Mouse (Mus musculus): ENCODE measurements around the gene Hsd17b6. TPM values are rescaled to one million over a fixed set of nuclear protein-coding genes. Genes with fewer than 3 reads are reported as not detected.

Gene Hsd17b6
- polyA plus RNA-seq, 1 experiment from 2014 or later, result not detected

- Histone ChIP-seq H3K4me2 (no peak overlapping the region), H3K27me3 (replicated peaks; ENCODE audit: control insufficient read depth, insufficient read depth, low read length) (no peaks in the 10 kb centered on the region), H3K4me1 (replicated peaks; ENCODE audit: control insufficient read depth, insufficient read depth, low read length) (peaks cover 29% of the 10 kb centered on the region), H3K36me3 (ENCODE audit: control insufficient read depth, insufficient read depth, low read length) (peaks cover 58% of the 10 kb centered on the region), H3K9me3 (ENCODE audit: control insufficient read depth, low read length) (no peaks in the 10 kb centered on the region), H3K27ac (ENCODE audit: low read depth, low read length) (no peak overlapping the region), H3K9ac (ENCODE audit: low read depth, low read length) (no peak overlapping the region), H3K4me3 (ENCODE audit: low read depth, low read length) (no peak overlapping the region)
- WGBS, result 81% methylated on average over 4 of the region's 4 CpGs
- ATAC-seq (replicated peaks; ENCODE audit: low FRiP score), result no peak
- DNase-seq (ENCODE audit: low spot score), result no peak
These were observed 34.2 kb upstream of the Hsd17b6 start for GRCm38 (mm10) chr10:128041636-128042035.

DNA sequence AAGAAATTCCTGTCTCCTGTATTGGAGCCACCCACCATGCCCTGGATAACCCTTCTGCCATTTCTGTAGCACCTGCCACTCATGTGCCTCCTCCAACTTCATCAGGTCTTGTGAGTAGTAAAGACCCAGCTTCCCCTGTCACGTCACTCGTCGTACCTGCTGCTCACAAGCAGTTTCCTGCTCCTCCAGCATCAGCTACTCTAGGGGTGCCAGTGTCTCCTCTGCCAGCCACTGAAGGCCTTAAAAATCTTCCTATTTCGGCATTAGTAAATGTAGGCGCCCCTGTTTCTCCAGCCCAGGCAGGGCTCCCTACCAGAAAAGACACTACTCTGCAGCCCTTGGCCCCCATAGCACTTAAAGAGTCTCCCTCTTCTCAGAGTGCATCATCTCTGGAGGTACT, 32.9 kb upstream of the Hsd17b6 start:
- no peaks in the 10 kb centered on the region for H3K27me3 ChIP-seq (replicated peaks; ENCODE audit: control insufficient read depth, insufficient read depth, low read length)
- H3K4me3 ChIP-seq (ENCODE audit: low read depth, low read length), result no peak overlapping the region
- H3K4me2 ChIP-seq, result no peak overlapping the region; the same call in 1 of the 2 replicates
- ATAC-seq (replicated peaks; ENCODE audit: low FRiP score) (no peak), DNase-seq (ENCODE audit: low spot score) (no peak)
- no peak overlapping the region for H3K9ac ChIP-seq (ENCODE audit: low read depth, low read length)
- H3K36me3 ChIP-seq (ENCODE audit: control insufficient read depth, insufficient read depth, low read length), result peaks cover 49% of the 10 kb centered on the region
- no peaks in the 10 kb centered on the region for H3K9me3 ChIP-seq (ENCODE audit: control insufficient read depth, low read length)
- H3K4me1 ChIP-seq (replicated peaks; ENCODE audit: control insufficient read depth, insufficient read depth, low read length), result peaks cover 29% of the 10 kb centered on the region
- 84% methylated on average over 5 of the region's 5 CpGs for WGBS
- H3K27ac ChIP-seq (ENCODE audit: low read depth, low read length), result no peak overlapping the region

DNA sequence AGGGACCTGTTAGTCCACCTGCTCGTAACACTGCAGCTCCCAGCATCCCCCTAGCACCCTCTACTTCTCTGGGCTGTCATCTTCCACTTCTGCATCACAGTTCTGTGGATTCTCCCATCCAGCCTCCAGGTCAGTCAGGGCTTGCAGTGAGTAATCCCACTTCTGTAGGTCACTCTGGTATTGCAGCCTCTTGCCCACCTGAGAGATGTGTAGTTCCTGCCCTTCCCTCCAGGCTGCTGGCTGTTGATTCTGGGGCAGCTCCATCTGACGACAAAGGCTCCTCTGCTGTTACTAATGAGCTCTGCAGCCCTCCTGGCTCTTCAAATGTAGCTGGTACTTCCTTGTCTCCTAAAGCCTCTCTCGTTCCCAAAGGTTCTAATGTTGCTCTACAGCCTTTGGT, 32.4 kb upstream of the Hsd17b6 start:
- 74% methylated on average over 3 of the region's 3 CpGs for WGBS
- Histone ChIP-seq H3K4me1 (replicated peaks; ENCODE audit: control insufficient read depth, insufficient read depth, low read length) (peaks cover 29% of the 10 kb centered on the region), H3K27ac (ENCODE audit: low read depth, low read length) (no peak overlapping the region), H3K4me3 (ENCODE audit: low read depth, low read length) (no peak overlapping the region), H3K4me2 (peak overlapping the region; percentile 18; the same call in 1 of the 2 replicates), H3K9ac (ENCODE audit: low read depth, low read length) (no peak overlapping the region), H3K9me3 (ENCODE audit: control insufficient read depth, low read length) (no peaks in the 10 kb centered on the region), H3K27me3 (replicated peaks; ENCODE audit: control insufficient read depth, insufficient read depth, low read length) (no peaks in the 10 kb centered on the region), H3K36me3 (ENCODE audit: control insufficient read depth, insufficient read depth, low read length) (peaks cover 47% of the 10 kb centered on the region)
- ATAC-seq (replicated peaks; ENCODE audit: low FRiP score) (no peak), DNase-seq (ENCODE audit: low spot score) (no peak)

DNA sequence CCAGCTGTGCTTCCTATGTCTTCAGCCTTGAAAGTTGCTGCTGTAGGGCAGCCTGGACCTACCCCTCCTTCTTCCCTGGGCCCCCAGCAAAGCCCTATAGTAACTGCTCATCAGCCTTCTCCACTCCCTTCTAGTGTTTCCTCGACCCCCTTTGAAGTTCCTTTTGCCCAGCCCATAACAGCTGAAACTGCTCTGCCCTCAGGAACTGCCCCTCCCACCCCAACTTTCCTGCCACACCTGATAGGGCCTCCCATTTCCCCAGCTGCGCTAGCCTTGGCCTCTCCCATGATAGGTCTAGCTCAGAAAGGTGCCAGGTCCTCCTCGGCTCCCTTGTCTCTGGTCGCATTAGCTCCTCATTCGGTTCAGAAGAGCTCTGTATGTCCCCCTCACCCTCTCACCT, 31.8 kb upstream of the Hsd17b6 start:
- ATAC-seq (replicated peaks; ENCODE audit: low FRiP score) (no peak; the same call in 1 of the 2 replicates), DNase-seq (ENCODE audit: low spot score) (no peak)
- peak overlapping the region; percentile 49 for H3K27ac ChIP-seq (ENCODE audit: low read depth, low read length)
- no peaks in the 10 kb centered on the region for H3K27me3 ChIP-seq (replicated peaks; ENCODE audit: control insufficient read depth, insufficient read depth, low read length)
- peak overlapping the region; percentile 59 for H3K4me2 ChIP-seq
- no peaks in the 10 kb centered on the region for H3K9me3 ChIP-seq (ENCODE audit: control insufficient read depth, low read length)
- peaks cover 40% of the 10 kb centered on the region for H3K36me3 ChIP-seq (ENCODE audit: control insufficient read depth, insufficient read depth, low read length)
- H3K9ac ChIP-seq (ENCODE audit: low read depth, low read length), result peak overlapping the region; percentile 31
- peak overlapping the region; percentile 19; the same call in 1 of the 2 replicates for H3K4me3 ChIP-seq (ENCODE audit: low read depth, low read length)
- peaks cover 29% of the 10 kb centered on the region for H3K4me1 ChIP-seq (replicated peaks; ENCODE audit: control insufficient read depth, insufficient read depth, low read length)
- 43% methylated on average over 5 of the region's 5 CpGs for WGBS

DNA sequence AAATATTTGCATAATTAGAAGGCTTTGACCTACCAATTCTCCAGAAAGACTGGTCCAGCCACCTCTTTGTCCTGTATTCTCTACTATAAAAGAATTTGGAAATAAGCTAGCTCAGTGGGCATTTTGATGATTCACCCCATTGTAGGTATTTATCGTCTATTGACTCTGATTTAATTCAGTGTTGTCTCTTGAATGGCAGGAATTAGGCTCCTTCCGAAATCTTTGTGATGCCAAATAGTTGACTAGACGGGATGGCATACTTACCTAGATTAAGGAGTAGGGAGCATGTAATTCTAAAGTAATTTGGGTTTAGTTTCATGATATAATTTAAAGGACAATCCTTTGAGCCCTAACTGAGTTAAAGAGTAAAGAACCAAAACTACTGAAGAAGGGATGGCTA, 30.5 kb upstream of the Hsd17b6 start:
- H3K9ac ChIP-seq (ENCODE audit: low read depth, low read length), result no peak overlapping the region

GRCm38 (mm10) chr10:128036746-128037425, 29.5 kb upstream of the Hsd17b6 start:
- Histone ChIP-seq H3K4me3 (ENCODE audit: low read depth, low read length) (peak overlapping the region; percentile 99), H3K4me2 (peak overlapping the region; percentile 93), H3K27me3 (replicated peaks; ENCODE audit: control insufficient read depth, insufficient read depth, low read length) (no peaks in the 10 kb centered on the region), H3K27ac (ENCODE audit: low read depth, low read length) (peak overlapping the region; percentile 94), H3K4me1 (replicated peaks; ENCODE audit: control insufficient read depth, insufficient read depth, low read length) (peaks cover 26% of the 10 kb centered on the region), H3K9me3 (ENCODE audit: control insufficient read depth, low read length) (no peaks in the 10 kb centered on the region), H3K36me3 (ENCODE audit: control insufficient read depth, insufficient read depth, low read length) (peaks cover 30% of the 10 kb centered on the region), H3K9ac (ENCODE audit: low read depth, low read length) (peak overlapping the region; percentile 99)
- peak; percentile 13; the same call in 1 of the 2 replicates for ATAC-seq (replicated peaks; ENCODE audit: low FRiP score)
- WGBS, result 3% methylated on average over 10 of the region's 10 CpGs
- DNase-seq (ENCODE audit: low spot score), result no peak

More for the DNA sequence above, 30.5 kb upstream of the Hsd17b6 start:
- Histone ChIP-seq H3K27ac (ENCODE audit: low read depth, low read length) (no peak overlapping the region), H3K27me3 (replicated peaks; ENCODE audit: control insufficient read depth, insufficient read depth, low read length) (no peaks in the 10 kb centered on the region), H3K9me3 (ENCODE audit: control insufficient read depth, low read length) (no peaks in the 10 kb centered on the region), H3K4me2 (peak overlapping the region; percentile 59), H3K4me3 (ENCODE audit: low read depth, low read length) (peak overlapping the region; percentile 2), H3K36me3 (ENCODE audit: control insufficient read depth, insufficient read depth, low read length) (peaks cover 30% of the 10 kb centered on the region), H3K4me1 (replicated peaks; ENCODE audit: control insufficient read depth, insufficient read depth, low read length) (peaks cover 26% of the 10 kb centered on the region)
- no peak for ATAC-seq (replicated peaks; ENCODE audit: low FRiP score)
- DNase-seq (ENCODE audit: low spot score), result no peak
- WGBS, result 69% methylated on average over 3 of the region's 3 CpGs

- no peak overlapping the region for H3K4me3 ChIP-seq (ENCODE audit: low read depth, low read length)
- WGBS, result 39% methylated on average over 2 of the region's 2 CpGs
- H3K27me3 ChIP-seq (replicated peaks; ENCODE audit: control insufficient read depth, insufficient read depth, low read length), result no peaks in the 10 kb centered on the region
- no peak overlapping the region for H3K4me2 ChIP-seq
- no peak for ATAC-seq (replicated peaks; ENCODE audit: low FRiP score)
- peaks cover 25% of the 10 kb centered on the region for H3K36me3 ChIP-seq (ENCODE audit: control insufficient read depth, insufficient read depth, low read length)
- H3K9me3 ChIP-seq (ENCODE audit: control insufficient read depth, low read length), result no peaks in the 10 kb centered on the region
- H3K4me1 ChIP-seq (replicated peaks; ENCODE audit: control insufficient read depth, insufficient read depth, low read length), result no peaks in the 10 kb centered on the region; the same call in 1 of the 2 replicates
- no peak for DNase-seq (ENCODE audit: low spot score)
- H3K27ac ChIP-seq (ENCODE audit: low read depth, low read length), result no peak overlapping the region
- H3K9ac ChIP-seq (ENCODE audit: low read depth, low read length), result no peak overlapping the region
These were observed 23.4 kb upstream of the Hsd17b6 start for GRCm38 (mm10) chr10:128030860-128031259.

GRCm38 (mm10) chr10:128029931-128030330, 22.5 kb upstream of the Hsd17b6 start:
- H3K27ac ChIP-seq (ENCODE audit: low read depth, low read length), result no peak overlapping the region
- H3K9me3 ChIP-seq (ENCODE audit: control insufficient read depth, low read length), result no peaks in the 10 kb centered on the region
- 90% methylated on average over 7 of the region's 7 CpGs for WGBS
- H3K9ac ChIP-seq (ENCODE audit: low read depth, low read length), result no peak overlapping the region
- H3K4me2 ChIP-seq, result no peak overlapping the region
- no peaks in the 10 kb centered on the region; the same call in 1 of the 2 replicates for H3K4me1 ChIP-seq (replicated peaks; ENCODE audit: control insufficient read depth, insufficient read depth, low read length)
- DNase-seq (ENCODE audit: low spot score) (no peak), ATAC-seq (replicated peaks; ENCODE audit: low FRiP score) (no peak)
- H3K4me3 ChIP-seq (ENCODE audit: low read depth, low read length), result no peak overlapping the region
- peaks cover 30% of the 10 kb centered on the region for H3K36me3 ChIP-seq (ENCODE audit: control insufficient read depth, insufficient read depth, low read length)
- no peaks in the 10 kb centered on the region for H3K27me3 ChIP-seq (replicated peaks; ENCODE audit: control insufficient read depth, insufficient read depth, low read length)

DNA sequence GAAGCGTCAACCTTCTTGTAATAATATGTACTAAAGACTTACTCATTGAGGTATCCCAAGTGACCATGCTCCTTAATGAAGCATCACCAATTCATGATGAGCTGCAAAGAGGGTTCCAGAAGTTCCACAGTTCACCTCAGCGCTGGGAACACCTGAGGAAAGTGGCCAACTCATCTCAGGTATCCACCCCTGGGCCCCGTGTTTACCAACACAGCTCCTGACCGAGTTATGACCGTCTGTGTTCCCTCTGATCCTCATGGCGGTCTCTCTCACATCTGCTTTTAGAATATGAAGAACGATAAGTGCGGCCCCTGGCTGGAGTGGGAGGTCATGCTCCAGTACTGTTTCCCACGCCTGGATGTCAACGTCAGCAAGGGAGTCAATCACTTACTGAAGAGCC, 16.1 kb upstream of the Hsd17b6 start:
- Histone ChIP-seq H3K4me3 (ENCODE audit: low read depth, low read length) (no peak overlapping the region), H3K27me3 (replicated peaks; ENCODE audit: control insufficient read depth, insufficient read depth, low read length) (no peaks in the 10 kb centered on the region), H3K9ac (ENCODE audit: low read depth, low read length) (no peak overlapping the region), H3K36me3 (ENCODE audit: control insufficient read depth, insufficient read depth, low read length) (peaks cover 47% of the 10 kb centered on the region), H3K4me2 (no peak overlapping the region), H3K27ac (ENCODE audit: low read depth, low read length) (no peak overlapping the region), H3K4me1 (replicated peaks; ENCODE audit: control insufficient read depth, insufficient read depth, low read length) (no peaks in the 10 kb centered on the region), H3K9me3 (ENCODE audit: control insufficient read depth, low read length) (no peaks in the 10 kb centered on the region)
- DNase-seq (ENCODE audit: low spot score) (no peak), ATAC-seq (replicated peaks; ENCODE audit: low FRiP score) (no peak)
- WGBS, result 91% methylated on average over 10 of the region's 10 CpGs
